Mouse (Mus musculus) stomach, postnatal 0 days (tissue): ENCODE measurements at regions not wholly inside any gene's neighbourhood (a gene's known extent, or its start where the extent isn't known, plus 50 kb on each side); places are given as distances from the start of the nearest gene placed in this dataset.

ENCODE experiments used
- ATAC-seq: fragments of 200-750 bp; cut with Nextera tagmentation; 2 replicates; pipeline ENCODE4 v1.8.0; 2017; ENCODE audit not compliant: low FRiP score, low TSS enrichment
- DNase-seq: peaks from one replicate; pipeline ENCODE4 v3.0.0-alpha.2; 2016; ENCODE audit warnings: low spot score
- H3K27ac ChIP-seq: fragments of 300-500 bp; sonication (generic); replicated peaks from 2 replicates; pipeline ENCODE4 v1.5.1; 2014; ENCODE audit warnings: mild to moderate bottlenecking, control low read depth
- H3K27me3 ChIP-seq: fragments of 300-500 bp; sonication (generic); 2 replicates; pipeline ENCODE4 v1.6.1; 2014; ENCODE audit warnings: low read length; ENCODE audit not compliant: control insufficient read depth, insufficient read depth
- H3K36me3 ChIP-seq: fragments of 300-500 bp; sonication (generic); 2 replicates; pipeline ENCODE4 v1.6.1; 2014; ENCODE audit warnings: low read length, mixed read lengths; ENCODE audit not compliant: control insufficient read depth, insufficient read depth
- H3K4me1 ChIP-seq: fragments of 300-500 bp; sonication (generic); replicated peaks from 2 replicates; pipeline ENCODE4 v1.6.1; 2014; ENCODE audit warnings: antibody characterized with exemption; ENCODE audit not compliant: control insufficient read depth, insufficient read depth
- H3K4me2 ChIP-seq: fragments of 300-500 bp; sonication (generic); replicated peaks from 2 replicates; pipeline ENCODE4 v1.6.1; 2014; ENCODE audit warnings: low read depth, mild to moderate bottlenecking, control low read depth, moderate library complexity
- H3K4me3 ChIP-seq: fragments of 300-500 bp; sonication (generic); 2 replicates; pipeline ENCODE4 v1.5.1; 2014; ENCODE audit warnings: low read depth, low read length, control low read depth
- H3K9ac ChIP-seq: fragments of 300-500 bp; sonication (generic); 2 replicates; pipeline ENCODE4 v1.6.1; 2014; ENCODE audit warnings: mild to moderate bottlenecking, low read length, control low read depth, mixed read lengths
- H3K9me3 ChIP-seq: fragments of 300-500 bp; sonication (generic); 2 replicates; pipeline ENCODE4 v1.6.1; 2016; ENCODE audit warnings: low read length; ENCODE audit not compliant: control insufficient read depth
- CTCF ChIP-seq: IDR thresholded peaks from 2 replicates; pipeline ENCODE4 v1.5.1; 2016; ENCODE audit warnings: antibody characterized with exemption, low read depth, mild to moderate bottlenecking, moderate library complexity
- EP300 ChIP-seq: optimal IDR thresholded peaks from 2 replicates; pipeline ENCODE3; 2016; ENCODE audit warnings: antibody characterized with exemption
- WGBS: fragments of 180-500 bp; shearing (Covaris S2); extraction: QIAGEN DNeasy Blood & Tissue Kit; methylation state at CpG from one replicate; pipeline ENCODE4 v1.1.7; 2014; 5-methylcytosine and 5-hydroxymethylcytosine counted together

- Histone ChIP-seq H3K4me3 (no peak overlapping the region), H3K27ac (no peak overlapping the region), H3K36me3 (no peaks in the 10 kb centered on the region), H3K27me3 (no peaks in the 10 kb centered on the region), H3K4me1 (no peaks in the 10 kb centered on the region), H3K4me2 (no peak overlapping the region), H3K9ac (no peak overlapping the region), H3K9me3 (no peaks in the 10 kb centered on the region)
- no peak for DNase-seq
- ATAC-seq: no peak
- TF ChIP-seq CTCF: no peak
- TF ChIP-seq EP300: no peak
- WGBS: 57% methylated on average over 1 of the region's 1 CpGs
Measured at GRCm38 (mm10) chr3:147750842-147751191, 898.6 kb downstream of the Ttll7 start.

GRCm38 (mm10) chr3:147749939-147750841, 898.0 kb downstream of the Ttll7 start:
- H3K4me2 ChIP-seq: no peak overlapping the region
- WGBS: 57% methylated on average over 12 of the region's 12 CpGs
- ATAC-seq: no peak
- DNase-seq: no peak
- no peak for TF ChIP-seq CTCF
- TF ChIP-seq EP300: no peak
- no peak overlapping the region for H3K9ac ChIP-seq
- H3K27ac ChIP-seq: no peak overlapping the region
- H3K4me3 ChIP-seq: no peak overlapping the region
- no peaks in the 10 kb centered on the region for H3K4me1 ChIP-seq
- no peaks in the 10 kb centered on the region for H3K27me3 ChIP-seq
- H3K36me3 ChIP-seq: no peaks in the 10 kb centered on the region
- H3K9me3 ChIP-seq: no peaks in the 10 kb centered on the region

GRCm38 (mm10) chr3:147749442-147749841, 897.3 kb downstream of the Ttll7 start:
- H3K4me3 ChIP-seq: no peak overlapping the region
- H3K9ac ChIP-seq: no peak overlapping the region
- H3K4me1 ChIP-seq: no peaks in the 10 kb centered on the region
- DNase-seq (no peak), ATAC-seq (no peak)
- no peak overlapping the region for H3K27ac ChIP-seq
- TF ChIP-seq CTCF (no peak), EP300 (no peak)
- no peaks in the 10 kb centered on the region for H3K9me3 ChIP-seq
- no peaks in the 10 kb centered on the region for H3K36me3 ChIP-seq
- no peaks in the 10 kb centered on the region for H3K27me3 ChIP-seq
- WGBS: 80% methylated on average over 5 of the region's 5 CpGs
- H3K4me2 ChIP-seq: no peak overlapping the region

GRCm38 (mm10) chr3:147736673-147737439, 884.7 kb downstream of the Ttll7 start:
- no peaks in the 10 kb centered on the region for H3K36me3 ChIP-seq
- ATAC-seq (no peak), DNase-seq (no peak)
- H3K9me3 ChIP-seq: no peaks in the 10 kb centered on the region
- H3K9ac ChIP-seq: no peak overlapping the region
- no peak overlapping the region for H3K4me2 ChIP-seq
- no peak overlapping the region for H3K27ac ChIP-seq
- WGBS: 63% methylated on average over 6 of the region's 6 CpGs
- no peaks in the 10 kb centered on the region for H3K4me1 ChIP-seq
- no peak overlapping the region for H3K4me3 ChIP-seq
- peak; percentile 52 for TF ChIP-seq CTCF
- no peak for TF ChIP-seq EP300
- no peaks in the 10 kb centered on the region for H3K27me3 ChIP-seq

GRCm38 (mm10) chr3:147716391-147716790, 864.2 kb downstream of the Ttll7 start:
- no peak for DNase-seq
- no peak overlapping the region for H3K27ac ChIP-seq

GRCm38 (mm10) chr3:147707401-147707801, 855.2 kb downstream of the Ttll7 start:
- no peaks in the 10 kb centered on the region for H3K36me3 ChIP-seq
- no peak overlapping the region for H3K4me2 ChIP-seq
- WGBS: 14% methylated on average over 4 of the region's 4 CpGs
- no peak overlapping the region for H3K4me3 ChIP-seq
- no peak overlapping the region for H3K9ac ChIP-seq
- H3K27me3 ChIP-seq: no peaks in the 10 kb centered on the region
- no peaks in the 10 kb centered on the region for H3K9me3 ChIP-seq
- H3K27ac ChIP-seq: no peak overlapping the region
- ATAC-seq: no peak
- no peaks in the 10 kb centered on the region for H3K4me1 ChIP-seq
- TF ChIP-seq EP300 (no peak), CTCF (no peak)
- DNase-seq: no peak

More at GRCm38 (mm10) chr3:147716391-147716790, 864.2 kb downstream of the Ttll7 start:
- H3K27me3 ChIP-seq: no peaks in the 10 kb centered on the region
- H3K4me3 ChIP-seq: no peak overlapping the region
- H3K9me3 ChIP-seq: no peaks in the 10 kb centered on the region
- no peak overlapping the region for H3K4me2 ChIP-seq
- no peak overlapping the region for H3K9ac ChIP-seq
- H3K4me1 ChIP-seq: no peaks in the 10 kb centered on the region
- no peaks in the 10 kb centered on the region for H3K36me3 ChIP-seq
- 62% methylated on average over 4 of the region's 4 CpGs for WGBS
- ATAC-seq: no peak
- TF ChIP-seq EP300: no peak
- no peak for TF ChIP-seq CTCF
